8 mouse cellular contexts compared by ENCODE assay signal in the genomic region with DNA sequence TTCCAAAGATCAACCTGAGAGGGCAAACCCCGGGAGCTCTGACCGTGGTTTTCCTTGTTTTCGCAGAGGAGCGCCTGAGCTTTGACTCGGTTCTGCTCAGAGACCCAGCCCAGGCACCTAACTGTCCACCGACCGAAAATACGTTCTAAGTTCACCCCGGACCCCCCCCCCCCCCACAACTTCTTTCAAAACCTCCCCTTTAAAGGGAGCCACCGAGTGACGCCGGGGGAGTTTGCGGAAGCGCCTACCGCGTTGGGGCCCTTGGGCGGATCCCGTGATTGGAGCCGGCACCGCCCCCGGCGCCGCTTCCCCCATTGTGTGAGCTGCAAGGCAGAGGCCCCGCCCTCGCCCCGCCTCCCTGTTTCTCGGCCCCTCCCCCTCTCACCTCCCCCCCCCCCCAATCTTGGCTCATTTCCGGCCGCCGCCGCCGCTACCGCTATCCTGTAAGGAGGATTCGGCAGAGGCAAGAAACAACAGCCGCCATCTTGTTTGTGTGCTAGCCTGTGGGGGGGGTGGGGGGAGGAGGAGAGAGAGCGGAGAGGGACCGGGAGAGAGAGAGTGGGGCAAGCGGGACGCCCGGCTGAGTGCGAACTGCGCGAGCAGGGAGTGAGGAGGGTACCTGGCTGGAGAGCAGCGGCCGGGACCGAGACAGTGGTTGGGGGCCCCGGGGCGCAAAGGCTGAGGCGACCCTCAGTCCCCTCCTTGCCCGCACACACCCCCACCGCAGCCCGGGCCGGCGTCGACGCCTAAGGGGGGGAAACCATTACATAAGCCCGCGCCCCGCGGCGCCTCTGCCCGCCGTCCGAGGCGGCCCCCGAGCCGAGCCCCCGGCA. TPM values are rescaled to one million over a fixed set of nuclear protein-coding genes. Genes with fewer than 3 reads are reported as not detected.
A peak's percentile ranks its signal among the peaks of the same experiment; 100 is the strongest.
DNase-seq lines count a peak whose midpoint lies in the region; ATAC-seq lines count a peak whose summit lies in the region.

A gene (plus strand): TSS at position 439 of the 833 bp plus-strand sequence.

- H3K4me2 ChIP-seq in heart, embryonic 13.5 days, result peak within 1 kb of the TSS; percentile 92
- peak within 1 kb of the TSS; percentile 78 for H3K4me2 ChIP-seq in liver, embryonic 12.5 days
- peak within 1 kb of the TSS; percentile 72 for H3K4me2 ChIP-seq in stomach, embryonic 15.5 days

- H3K9ac ChIP-seq in heart, embryonic 13.5 days, result peak within 1 kb of the TSS; percentile 100
- peak within 1 kb of the TSS; percentile 100 for H3K9ac ChIP-seq in liver, embryonic 12.5 days
- peak within 1 kb of the TSS; percentile 99 for H3K9ac ChIP-seq in stomach, embryonic 15.5 days

- H3K27ac ChIP-seq in brown adipose tissue, adult 24 weeks (replicated peaks; ENCODE audit: low read depth, low read length), result peak within 1 kb of the TSS; percentile 99
- peak within 1 kb of the TSS; percentile 100 for H3K27ac ChIP-seq in heart, embryonic 13.5 days (replicated peaks)
- H3K27ac ChIP-seq in liver, embryonic 12.5 days, result peak within 1 kb of the TSS; percentile 99
- peak within 1 kb of the TSS; percentile 100 for H3K27ac ChIP-seq in stomach, embryonic 15.5 days

- H3K4me3 ChIP-seq in brown adipose tissue, adult 24 weeks (ENCODE audit: insufficient read depth, low read depth, low read length), result peak within 1 kb of the TSS; percentile 99
- H3K4me3 ChIP-seq in heart, embryonic 13.5 days, result peak within 1 kb of the TSS; percentile 85
- peak within 1 kb of the TSS; percentile 100 for H3K4me3 ChIP-seq in liver, embryonic 12.5 days
- H3K4me3 ChIP-seq in stomach, embryonic 15.5 days (replicated peaks), result peak within 1 kb of the TSS; percentile 74

- peak; percentile 91 for ATAC-seq in heart, embryonic 13.5 days (ENCODE audit: extremely low read depth, insufficient number of reproducible peaks, low FRiP score, low TSS enrichment)
- peak; percentile 90 for ATAC-seq in liver, embryonic 12.5 days
- peak; percentile 94 for ATAC-seq in stomach, embryonic 15.5 days (ENCODE audit: insufficient read depth, low FRiP score, low read depth)

- H3K4me1 ChIP-seq in brown adipose tissue, adult 24 weeks (ENCODE audit: control insufficient read depth, insufficient read depth, insufficient read length, low read length), result peaks cover 4% of the 10 kb centered on the region; the same call in 1 of the 2 replicates
- H3K4me1 ChIP-seq in heart, embryonic 13.5 days, result peaks cover 32% of the 10 kb centered on the region
- peaks cover 28% of the 10 kb centered on the region for H3K4me1 ChIP-seq in liver, embryonic 12.5 days
- peaks cover 9% of the 10 kb centered on the region for H3K4me1 ChIP-seq in stomach, embryonic 15.5 days

- under 1% methylated on average over 49 of the region's 68 CpGs for WGBS in heart, embryonic 13.5 days
- under 1% methylated on average over 59 of the region's 68 CpGs for WGBS in liver, embryonic 12.5 days (ENCODE audit: insufficient replicate concordance)
- WGBS in stomach, embryonic 15.5 days, result under 1% methylated on average over 64 of the region's 68 CpGs

- no peaks in the 10 kb centered on the region for H3K27me3 ChIP-seq in heart, embryonic 13.5 days (replicated peaks)
- H3K27me3 ChIP-seq in liver, embryonic 12.5 days (replicated peaks), result no peaks in the 10 kb centered on the region
- H3K27me3 ChIP-seq in stomach, embryonic 15.5 days (replicated peaks), result no peaks in the 10 kb centered on the region

- peak; percentile 99 for DNase-seq in CD4-positive, CD25-positive, alpha-beta regulatory T cell, adult 2 months (ENCODE audit: low read depth, low spot score)
- DNase-seq in fat pad, adult 2 months (ENCODE audit: extremely low read depth, low read depth, low spot score), result peak; percentile 33
- peak; percentile 99 for DNase-seq in kidney, postnatal 10 days
- DNase-seq in natural killer cell, adult 2 months (ENCODE audit: low spot score in 2 of 2), result peak; percentile 96 to 98

- H3K36me3 ChIP-seq in heart, embryonic 13.5 days, result peaks cover 14% of the 10 kb centered on the region
- peaks cover 18% of the 10 kb centered on the region for H3K36me3 ChIP-seq in liver, embryonic 12.5 days
- no peaks in the 10 kb centered on the region for H3K36me3 ChIP-seq in stomach, embryonic 15.5 days

- no peaks in the 10 kb centered on the region for H3K9me3 ChIP-seq in heart, embryonic 13.5 days
- H3K9me3 ChIP-seq in liver, embryonic 12.5 days (replicated peaks), result no peaks in the 10 kb centered on the region
- H3K9me3 ChIP-seq in stomach, embryonic 15.5 days, result no peaks in the 10 kb centered on the region

RNA-seq across cellular contexts. Expression of the gene that starts here (rescaled TPM):
- 14.3 and 15.8 TPM in 2 replicates for polyA plus RNA-seq in brown adipose tissue, adult 24 weeks (2012; ENCODE audit: insufficient read depth, insufficient read length, missing spikeins)
- 12.3 and 12.6 TPM in 2 replicates for polyA plus RNA-seq in heart, embryonic 13.5 days (2015; fragmentation: Nextera tagmentation; extraction: Ambion mirVana)
- 11.8 and 13.4 TPM in 2 replicates for polyA plus RNA-seq in liver, embryonic 12.5 days (2016; fragmentation: Nextera tagmentation; extraction: Ambion mirVana)
- 13.1 and 20.6 TPM in 2 replicates for polyA plus RNA-seq in stomach, embryonic 15.5 days (2015; fragmentation: Nextera tagmentation; extraction: Ambion mirVana)

Comparison
In these comparisons a context has a peak if more than half of its experiments do, and no peak if none do; other contexts are left out.
1. Peak in every context shown above with its lines: DNase-seq, ATAC-seq, H3K4me3 ChIP-seq and H3K27ac ChIP-seq.
2. DNase-seq: peak in every context shown above with its lines; median percentile 99 in CD4-positive, CD25-positive, alpha-beta regulatory T cell, adult 2 months; 99 in kidney, postnatal 10 days; 97 in natural killer cell, adult 2 months; 33 in fat pad, adult 2 months.